Mouse (Mus musculus) kidney, adult 2 months (tissue): Measurements from ENCODE around the gene Rnf111. TPM values are rescaled to one million over a fixed set of nuclear protein-coding genes. Genes with fewer than 3 reads are reported as not detected.
"Not testable (repeated sequence)": the region's sequence is repeated elsewhere in the genome, so short reads cannot be mapped to it uniquely, and the experiment has no call there.

ENCODE experiments used
- DNase-seq: peaks from one replicate; pipeline ENCODE4 v3.0.0; 2021
- H3K27ac ChIP-seq: fragments of 200-500 bp; 2 replicates; pipeline ENCODE4 v1.5.1; 2012; ENCODE audit warnings: low read depth, low read length, control low read depth, inconsistent platforms; ENCODE audit not compliant: insufficient read depth
- H3K27me3 ChIP-seq: fragments of 200-500 bp; replicated peaks from 2 replicates; pipeline ENCODE4 v1.6.1; 2012; ENCODE audit warnings: mild to moderate bottlenecking, moderate library complexity, low read length, inconsistent platforms; ENCODE audit not compliant: control insufficient read depth, insufficient read depth
- H3K36me3 ChIP-seq: fragments of 200-500 bp; 2 replicates; pipeline ENCODE4 v1.6.1; 2012; ENCODE audit warnings: mild to moderate bottlenecking, moderate library complexity, low read length, inconsistent platforms; ENCODE audit not compliant: control insufficient read depth, insufficient read depth
- H3K4me1 ChIP-seq: fragments of 200-500 bp; 2 replicates; pipeline ENCODE4 v1.6.1; 2011; ENCODE audit warnings: low read length; ENCODE audit not compliant: control insufficient read depth, insufficient read depth
- H3K4me3 ChIP-seq: fragments of 200-500 bp; 2 replicates; pipeline ENCODE4 v1.5.1; 2011; ENCODE audit warnings: mild to moderate bottlenecking, low read depth, low read length, control low read depth; ENCODE audit not compliant: insufficient read depth
- CTCF ChIP-seq: fragments of 200-500 bp; conservative IDR thresholded peaks from 2 replicates; pipeline ENCODE4 v1.5.1; 2011; ENCODE audit warnings: low read depth, mild to moderate bottlenecking, control low read depth, low read length, moderate library complexity, mixed read lengths; ENCODE audit not compliant: insufficient read depth, insufficient read length
- POLR2A ChIP-seq: fragments of 200-500 bp; IDR thresholded peaks from one replicate; pipeline ENCODE4 v1.6.1; 2011; ENCODE audit warnings: low read depth, low read length, control low read depth
- WGBS: fragments of 180-500 bp; shearing (Covaris S2); methylation state at CpG from one replicate; pipeline ENCODE4 v1.1.7; 2018; 5-methylcytosine and 5-hydroxymethylcytosine counted together
- polyA plus RNA-seq: library from polyadenylated mRNA; depleted of rRNA; stranded (reverse); fragments of >200 nt; gene quantifications from 2 replicates; pipeline ENCODE4 v1.2.3, GENCODE M21; 2012; rRNA removed

The Rnf111 gene
- 29.4 and 30.6 TPM in 2 replicates for polyA plus RNA-seq

GRCm38 (mm10) chr9:70503626-70504041, at the start of gene Rnf111:
Gene Rnf111, minus strand, starts transcription at chr9:70503725.
- peaks cover 18% of the 10 kb centered on the region; the same call in 1 of the 2 replicates for H3K4me1 ChIP-seq
- TF ChIP-seq CTCF = no peak
- TF ChIP-seq POLR2A = peak; percentile 15
- DNase-seq = peak; percentile 98
- under 1% methylated on average over 44 of the region's 45 CpGs for WGBS
- peak within 1 kb of the TSS; percentile 97 for H3K4me3 ChIP-seq
- no peaks in the 10 kb centered on the region for H3K36me3 ChIP-seq
- H3K27ac ChIP-seq = peak within 1 kb of the TSS; percentile 98
- H3K27me3 ChIP-seq = no peaks in the 10 kb centered on the region

GRCm38 (mm10) chr9:70552233-70552632, 48.7 kb upstream of the Rnf111 start:
- H3K27ac ChIP-seq, H3K27me3 ChIP-seq, H3K4me1 ChIP-seq, H3K36me3 ChIP-seq, DNase-seq, H3K4me3 ChIP-seq: not testable (repeated sequence)
- 98% methylated on average over 2 of the region's 2 CpGs for WGBS

- Histone ChIP-seq H3K27me3 (no peaks in the 10 kb centered on the region; the same call in 1 of the 2 replicates), H3K4me1 (peaks cover 7% of the 10 kb centered on the region; the same call in 1 of the 2 replicates), H3K36me3 (peaks cover 7% of the 10 kb centered on the region; the same call in 1 of the 2 replicates), H3K27ac (peak overlapping the region; percentile 74), H3K4me3 (no peak overlapping the region)
- DNase-seq = peak; percentile 51
- no peak for TF ChIP-seq CTCF
- no peak for TF ChIP-seq POLR2A
- 69% methylated on average over 1 of the region's 1 CpGs for WGBS
These were observed 48.0 kb upstream of the Rnf111 start for GRCm38 (mm10) chr9:70551524-70551923.

- no peak for TF ChIP-seq CTCF
- TF ChIP-seq POLR2A = no peak
- H3K4me3 ChIP-seq = no peak overlapping the region
- DNase-seq = no peak
- no peaks in the 10 kb centered on the region; the same call in 1 of the 2 replicates for H3K27me3 ChIP-seq
- 78% methylated on average over 4 of the region's 4 CpGs for WGBS
- H3K36me3 ChIP-seq = peaks cover 7% of the 10 kb centered on the region; the same call in 1 of the 2 replicates
- no peak overlapping the region for H3K27ac ChIP-seq
- peaks cover 12% of the 10 kb centered on the region; the same call in 1 of the 2 replicates for H3K4me1 ChIP-seq
These were observed 44.8 kb upstream of the Rnf111 start for GRCm38 (mm10) chr9:70548304-70548703.

GRCm38 (mm10) chr9:70546576-70546975, 43.1 kb upstream of the Rnf111 start:
- peaks cover 11% of the 10 kb centered on the region; the same call in 1 of the 2 replicates for H3K4me1 ChIP-seq
- not testable (repeated sequence) for H3K36me3 ChIP-seq, H3K4me3 ChIP-seq, DNase-seq, H3K27ac ChIP-seq, H3K27me3 ChIP-seq
- whole genome bisulfite sequencing = 56% methylated on average over 3 of the region's 3 CpGs

GRCm38 (mm10) chr9:70544831-70545230, 41.3 kb upstream of the Rnf111 start:
- H3K4me3 ChIP-seq = no peak overlapping the region
- no peaks in the 10 kb centered on the region for H3K36me3 ChIP-seq
- 92% methylated on average over 1 of the region's 1 CpGs for WGBS
- H3K27ac ChIP-seq = no peak overlapping the region
- no peaks in the 10 kb centered on the region for H3K27me3 ChIP-seq
- DNase-seq = no peak
- peaks cover 5% of the 10 kb centered on the region; the same call in 1 of the 2 replicates for H3K4me1 ChIP-seq
- TF ChIP-seq CTCF (no peak), POLR2A (no peak)

- H3K27ac ChIP-seq = no peak overlapping the region
- TF ChIP-seq CTCF = no peak
- no peak for TF ChIP-seq POLR2A
- DNase-seq = no peak
- H3K4me1 ChIP-seq = peaks cover 5% of the 10 kb centered on the region; the same call in 1 of the 2 replicates
- WGBS = 43% methylated on average over 5 of the region's 5 CpGs
- no peaks in the 10 kb centered on the region for H3K27me3 ChIP-seq
- H3K36me3 ChIP-seq = no peaks in the 10 kb centered on the region
- H3K4me3 ChIP-seq = no peak overlapping the region
These were observed 40.5 kb upstream of the Rnf111 start for GRCm38 (mm10) chr9:70543985-70544384.
